Mouse (Mus musculus) embryo, embryonic 10.5 days (tissue): Measurements from ENCODE around the gene Celsr1.
"Not testable (repeated sequence)": the region's sequence is repeated elsewhere in the genome, so short reads cannot be mapped to it uniquely, and the experiment has no call there.

ENCODE experiments used
- DNase-seq: peaks from one replicate; pipeline ENCODE4 v3.0.0-alpha.2; 2015; ENCODE audit warnings: low spot score

Celsr1 gene

DNA sequence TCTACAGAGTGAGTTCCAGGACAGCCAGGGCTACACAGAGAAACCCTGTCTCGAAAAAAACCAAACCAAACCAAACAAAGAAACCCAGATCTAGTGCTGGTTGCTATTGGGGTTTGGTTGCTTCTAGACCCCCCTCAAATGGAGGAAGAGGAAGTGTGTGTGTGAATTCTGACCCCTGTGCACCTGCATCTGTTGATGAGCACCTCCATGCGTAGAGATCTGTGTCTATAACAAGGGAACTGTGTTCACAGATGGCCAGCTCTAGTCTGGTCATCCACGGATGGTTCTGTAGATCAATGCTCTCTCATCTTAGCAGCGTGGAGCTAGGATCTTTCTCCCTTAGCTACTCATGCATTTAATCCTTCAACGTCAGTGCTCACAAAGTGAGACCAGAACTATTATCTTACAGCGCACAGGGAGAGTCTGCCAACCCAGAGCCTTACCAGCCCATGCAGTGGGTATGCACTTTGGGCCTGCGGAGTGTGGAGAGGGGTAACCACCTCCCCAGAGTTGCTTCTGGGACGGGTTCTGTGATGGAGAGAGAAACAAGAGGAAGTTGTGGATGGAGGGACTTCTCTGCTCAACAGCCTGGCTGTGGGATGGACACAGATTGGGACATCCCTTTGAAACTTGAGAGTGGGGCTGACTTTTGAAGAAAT, 30.7 kb upstream of the Celsr1 start:
- DNase-seq: no peak

DNA sequence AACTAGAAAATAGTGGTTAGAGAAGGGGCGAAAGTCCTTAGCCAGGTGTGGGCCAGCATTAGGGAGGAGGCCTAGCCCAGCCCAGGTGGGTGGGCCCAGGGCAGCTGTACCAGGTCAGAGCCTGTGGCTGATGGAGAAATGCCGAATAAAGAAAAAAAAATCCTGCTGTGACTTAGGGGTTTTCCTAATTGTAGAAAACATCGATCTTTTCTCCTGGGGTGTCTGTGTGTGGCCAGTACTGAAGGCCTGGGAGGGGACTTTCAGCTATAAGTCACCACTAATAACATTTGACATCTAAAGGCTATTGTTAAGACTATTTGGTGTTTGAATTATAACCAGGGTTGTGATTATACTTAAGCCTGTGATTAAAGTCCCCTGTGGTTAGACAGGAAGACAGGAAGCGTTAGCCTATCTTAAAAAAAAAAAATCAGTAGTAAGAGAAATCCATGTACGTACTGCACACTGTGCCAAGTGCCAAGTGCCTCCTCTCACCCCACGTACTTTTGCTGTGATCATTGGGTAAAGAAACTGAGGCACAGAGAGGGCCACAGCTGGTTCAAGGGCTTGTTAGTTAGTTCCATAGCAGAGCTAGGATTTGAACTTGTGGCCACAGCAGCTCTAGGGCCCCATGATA, 28.4 kb upstream of the Celsr1 start:
- DNase-seq: no peak

DNA sequence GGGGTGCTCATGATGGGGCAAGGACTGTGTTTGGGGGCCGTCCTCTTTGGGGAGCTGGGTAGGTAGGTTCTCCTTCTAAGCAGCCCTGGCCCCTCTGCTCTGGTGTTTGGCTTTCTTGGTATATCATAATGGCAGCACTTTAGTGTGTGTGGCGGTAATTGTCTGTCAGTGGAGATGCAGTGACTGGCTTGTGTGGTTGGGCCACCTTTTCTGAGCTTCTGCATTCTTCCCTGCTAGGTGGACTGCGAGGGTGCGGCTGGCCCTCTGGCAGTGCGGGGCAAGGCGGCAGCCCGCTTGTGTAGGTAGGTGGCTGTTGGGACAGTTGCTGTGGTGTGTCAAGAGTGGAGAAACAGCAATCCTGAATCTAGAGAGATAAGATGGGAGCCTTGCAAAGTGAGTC, 27.6 kb upstream of the Celsr1 start:
- no peak for DNase-seq

DNA sequence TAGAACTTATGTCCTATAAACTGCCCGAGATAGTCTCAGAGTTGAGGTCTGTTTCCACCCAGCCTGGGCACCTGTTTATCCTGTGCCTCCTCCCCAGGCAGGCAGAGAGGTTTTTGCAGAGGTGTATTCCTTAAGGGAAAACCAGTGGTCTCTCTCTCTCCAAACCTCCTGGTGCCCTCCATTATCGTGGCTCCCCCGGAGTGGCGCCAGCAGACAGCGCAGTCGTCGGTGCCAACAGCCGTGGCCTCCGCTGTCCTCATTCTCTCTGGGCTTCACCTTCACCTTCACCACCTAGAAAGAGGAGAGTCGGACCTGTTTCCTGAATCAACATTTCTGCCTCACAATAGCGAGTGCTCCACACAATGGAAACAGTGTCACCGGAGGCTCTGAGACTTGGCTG, 27.0 kb upstream of the Celsr1 start:
- DNase-seq: no peak

- no peak for DNase-seq
Measured at GRCm38 (mm10) chr15:86059835-86060380, 26.3 kb upstream of the Celsr1 start.

DNA sequence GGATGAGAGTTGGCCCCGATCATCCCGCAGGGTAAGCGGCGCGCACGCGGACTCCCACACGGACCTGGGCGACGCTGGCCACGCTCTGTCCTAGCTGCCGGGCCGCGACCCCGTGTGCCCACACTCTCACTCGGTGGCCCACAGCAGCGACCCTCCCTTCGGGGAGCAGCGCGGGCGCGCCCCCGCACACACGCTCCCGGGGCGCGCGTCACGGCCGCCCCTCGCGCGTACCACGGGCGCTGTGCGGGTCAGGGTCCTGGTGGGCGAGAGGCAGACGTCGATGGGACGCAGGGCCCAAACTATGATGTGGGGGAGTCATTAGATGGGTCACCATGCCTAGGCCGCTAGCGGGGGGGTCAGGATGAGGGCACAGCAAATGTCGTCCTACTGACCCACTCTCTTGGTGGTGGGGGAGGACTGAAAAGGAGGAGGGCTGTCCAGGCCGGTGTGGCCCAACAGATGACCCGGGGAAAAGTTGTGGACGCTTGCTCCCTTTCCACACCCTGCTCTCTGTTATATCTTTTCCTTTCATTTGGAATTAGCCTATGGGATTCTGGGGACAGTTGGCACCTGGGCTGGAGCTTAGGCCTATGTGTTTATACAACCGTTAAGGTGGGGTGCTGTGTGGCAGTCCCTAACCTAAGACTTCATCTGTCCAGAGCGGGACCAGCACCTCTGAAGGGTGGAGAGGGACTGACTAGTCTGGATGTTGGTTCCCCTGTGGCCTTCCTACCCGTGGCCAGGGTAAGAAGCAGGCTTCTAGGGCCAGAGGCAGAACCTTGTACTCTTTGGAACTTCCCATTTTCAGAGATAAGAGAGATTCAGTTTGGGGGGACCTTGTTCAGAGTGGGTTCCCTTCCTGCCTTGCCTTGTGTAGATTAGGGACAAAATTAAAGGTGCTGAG, 25.6 kb upstream of the Celsr1 start:
- DNase-seq: no peak

- DNase-seq: peak; percentile 84
Measured at GRCm38 (mm10) chr15:86058394-86058915, 24.9 kb upstream of the Celsr1 start.

DNA sequence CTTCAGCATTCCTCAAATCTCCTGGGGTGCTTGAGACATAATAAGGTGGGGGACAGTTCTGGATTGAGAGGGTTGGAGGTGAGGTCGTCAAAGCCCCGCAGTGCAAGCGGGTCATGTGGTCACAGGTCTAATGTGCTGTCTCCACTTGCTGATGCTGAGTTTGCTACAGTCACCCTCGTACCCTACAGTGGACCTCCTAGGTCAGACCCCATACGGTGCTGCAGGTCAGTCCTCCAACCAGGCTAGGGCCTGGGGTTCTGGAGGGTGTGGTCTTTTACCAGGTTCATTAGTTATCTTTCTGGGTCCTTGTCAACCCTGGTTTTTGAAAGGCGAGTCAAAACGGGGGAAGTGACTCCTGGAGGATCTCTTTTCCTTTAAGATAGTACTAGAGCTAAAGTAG, 24.3 kb upstream of the Celsr1 start:
- DNase-seq: no peak

DNA sequence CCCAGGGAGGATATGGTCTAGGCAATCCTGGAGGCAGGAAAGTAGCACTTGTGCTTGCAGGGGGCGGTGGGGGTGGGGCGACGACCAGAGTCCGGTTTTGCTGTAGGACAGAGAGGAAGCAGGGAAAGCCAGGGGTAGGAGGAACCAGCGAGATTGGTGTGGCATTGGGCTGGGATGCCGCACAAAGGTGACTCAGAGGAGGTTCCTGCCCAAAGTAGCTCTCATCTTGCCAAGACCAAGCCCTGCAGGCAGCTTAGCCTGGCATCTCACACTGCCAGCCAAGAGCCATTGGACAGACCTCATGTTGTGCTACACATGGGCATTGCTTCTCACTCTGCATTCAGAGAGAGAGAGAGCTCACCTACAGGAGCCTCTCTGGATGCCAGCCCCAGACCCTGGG, 23.8 kb upstream of the Celsr1 start, which contains the start of gene Gramd4:
Gramd4 (plus strand) TSS at position 283 of the 400 bp plus-strand sequence.
- no peak for DNase-seq

DNA sequence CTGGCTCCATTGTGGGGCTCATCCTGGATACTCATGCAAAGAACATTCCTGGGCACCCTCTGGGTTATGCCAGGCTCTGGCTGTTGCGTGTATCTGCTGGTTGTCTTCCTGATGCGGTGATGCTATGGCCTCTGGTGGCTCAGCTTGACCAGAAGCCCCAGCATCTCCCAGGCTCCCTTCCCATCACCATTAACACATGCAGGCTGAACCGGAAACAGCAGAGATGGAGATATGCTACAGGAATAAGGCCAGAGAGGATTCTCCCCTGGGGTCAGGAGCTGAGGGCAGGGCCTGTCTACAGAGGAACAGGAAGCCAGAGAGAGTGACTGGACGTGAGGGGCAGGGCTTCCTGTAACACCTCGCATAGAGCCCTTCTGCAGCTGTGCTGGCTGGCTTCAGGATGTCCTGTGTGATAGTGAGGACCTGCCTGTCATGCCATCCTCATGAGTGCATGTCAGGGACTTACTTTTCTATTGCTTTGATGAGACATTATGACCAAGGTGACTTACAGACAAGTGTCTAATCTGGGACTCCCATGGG, 22.7 kb upstream of the Celsr1 start:
- no peak for DNase-seq

GRCm38 (mm10) chr15:86054861-86055260, 21.3 kb upstream of the Celsr1 start:
- DNase-seq: not testable (repeated sequence)

GRCm38 (mm10) chr15:86053890-86054536, 20.4 kb upstream of the Celsr1 start:
- peak; percentile 90 for DNase-seq

DNA sequence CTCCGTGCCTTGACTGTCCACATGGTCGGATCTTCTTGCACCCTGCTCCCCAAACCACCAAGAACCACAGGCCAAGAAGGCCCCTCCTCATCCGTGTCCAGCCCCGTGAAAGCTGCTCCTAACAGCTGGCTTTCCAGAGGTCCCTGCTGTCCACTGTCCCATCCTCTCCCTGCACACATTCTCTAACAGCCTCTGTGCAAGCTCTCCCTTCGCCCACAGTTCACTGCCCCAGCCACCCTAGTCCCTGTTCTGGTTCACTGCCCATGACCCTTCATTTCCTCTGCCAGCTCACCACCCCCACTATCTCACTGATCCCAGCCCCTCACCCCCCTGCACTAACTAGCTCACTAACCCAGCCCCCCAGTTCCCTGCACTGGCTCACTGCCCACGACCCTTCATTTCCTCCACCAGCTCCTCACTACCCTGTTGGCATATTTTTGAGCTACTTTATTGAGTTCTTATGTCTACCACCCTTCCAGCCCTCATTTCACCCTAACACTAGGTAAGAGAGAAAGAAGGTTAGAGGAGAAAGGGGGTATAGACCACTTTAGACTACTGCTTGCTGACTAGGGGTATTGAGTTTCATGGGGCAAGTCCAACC, 18.4 kb upstream of the Celsr1 start:
- no peak for DNase-seq

GRCm38 (mm10) chr15:86051152-86051551, 17.6 kb upstream of the Celsr1 start:
- DNase-seq: no peak

DNA sequence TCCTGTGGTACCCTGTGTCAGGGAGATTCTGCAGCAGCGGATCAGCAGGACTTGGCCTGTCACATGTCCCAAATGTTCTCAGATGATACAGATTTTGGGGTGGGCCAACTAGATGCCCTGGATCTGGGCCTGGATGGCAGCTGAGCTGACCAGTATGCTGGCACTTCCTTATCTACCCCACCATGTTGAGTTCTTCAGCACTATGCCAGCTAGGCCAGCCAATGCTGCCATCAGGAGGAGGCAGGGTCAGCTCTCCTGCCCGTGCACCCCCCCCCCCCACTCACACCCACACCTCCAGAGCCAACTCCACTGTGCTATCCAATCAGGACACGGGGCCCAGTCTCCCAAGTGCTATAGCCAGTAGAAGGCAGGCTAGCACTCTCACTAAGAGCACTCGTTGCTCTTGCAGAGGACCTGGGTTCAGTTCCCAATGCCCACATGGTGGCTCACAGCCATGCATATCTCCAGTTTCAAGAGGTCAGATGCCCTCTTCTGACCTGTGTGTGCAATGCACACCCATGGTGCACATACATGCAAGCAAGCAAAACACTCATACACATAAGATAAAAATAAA, 16.7 kb upstream of the Celsr1 start:
- no peak for DNase-seq

- DNase-seq: no peak
Measured at GRCm38 (mm10) chr15:86049510-86049909, 15.9 kb upstream of the Celsr1 start.

- DNase-seq: no peak
Measured at GRCm38 (mm10) chr15:86042364-86042763, 8.8 kb upstream of the Celsr1 start.

DNA sequence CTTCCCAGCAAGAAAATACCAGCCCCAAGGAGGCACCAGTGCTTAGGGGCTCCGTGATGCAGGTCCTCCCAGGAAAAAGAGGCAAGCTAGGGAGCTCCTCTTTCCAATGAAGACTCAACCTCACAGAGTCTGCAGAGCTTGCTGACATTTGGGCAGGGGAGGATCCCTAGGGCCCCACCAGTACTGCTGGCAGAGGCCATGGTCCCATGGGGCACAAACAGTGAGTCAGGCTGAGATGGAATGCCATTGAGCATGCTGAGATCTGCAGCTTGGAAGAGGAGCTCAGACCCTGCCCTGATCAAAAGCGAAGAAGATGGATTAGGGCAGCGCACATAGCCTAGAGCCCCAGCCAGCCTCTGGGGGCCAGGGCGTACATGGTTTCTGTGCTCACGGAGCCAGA, 7.8 kb upstream of the Celsr1 start:
- DNase-seq: no peak

GRCm38 (mm10) chr15:86038802-86039201, 5.2 kb upstream of the Celsr1 start:
- peak; percentile 86 for DNase-seq

- no peak for DNase-seq
Measured at GRCm38 (mm10) chr15:86035913-86036312, 2.3 kb upstream of the Celsr1 start.
